Mouse (Mus musculus) small intestine, adult 10 weeks (tissue): ENCODE results near the gene Celsr1. TPM values are rescaled to one million over a fixed set of nuclear protein-coding genes. Genes with fewer than 3 reads are reported as not detected.

Experiments
- polyA plus RNA-seq: library from polyadenylated mRNA; stranded (reverse); fragments of 350-450 nt; fragmentation: Illumina TruSeq; extraction: RNeasy Lipid Tissue Mini Kit (QIAGEN cat#74804); gene quantifications from one replicate; pipeline ENCODE4 v1.2.3, GENCODE M21; 2014; ENCODE audit warnings: low replicate concordance

Gene Celsr1
- polyA plus RNA-seq: 0.11 TPM

DNA sequence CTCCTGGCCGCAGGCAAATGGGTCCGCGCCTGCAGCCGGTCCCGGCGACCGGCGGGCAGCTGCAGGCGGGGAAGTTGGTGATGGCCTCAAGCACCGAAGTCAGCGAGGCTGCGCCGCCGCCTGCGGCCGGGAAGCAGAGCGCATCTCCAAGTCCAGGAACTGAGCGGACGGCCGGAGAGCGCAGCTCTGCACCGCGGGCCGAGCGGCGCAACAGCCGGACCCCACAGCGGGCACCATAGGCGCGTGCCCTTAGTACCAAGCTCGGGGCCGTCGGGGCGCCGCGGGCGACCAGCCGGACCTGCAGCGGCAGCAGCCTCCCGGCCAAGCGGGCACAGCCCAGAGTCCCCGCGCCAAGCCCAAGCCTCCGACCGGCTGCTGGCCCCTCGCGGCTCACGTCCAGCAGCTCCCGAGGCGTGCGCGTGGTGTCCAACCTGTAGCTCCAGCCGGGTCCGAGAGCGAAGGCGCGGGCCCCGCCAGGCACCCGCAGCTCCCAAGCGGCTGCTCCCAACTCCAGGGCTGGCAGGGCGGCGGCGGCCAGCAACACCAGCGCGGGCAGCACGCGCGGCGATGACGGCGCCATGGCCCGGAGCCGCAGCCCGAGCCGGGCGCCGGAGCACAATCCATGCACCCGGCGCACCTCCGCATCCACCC lies at the start of gene Celsr1:
Gene Celsr1, minus strand, starts transcription at position 587 of the 651 bp plus-strand sequence.

DNA sequence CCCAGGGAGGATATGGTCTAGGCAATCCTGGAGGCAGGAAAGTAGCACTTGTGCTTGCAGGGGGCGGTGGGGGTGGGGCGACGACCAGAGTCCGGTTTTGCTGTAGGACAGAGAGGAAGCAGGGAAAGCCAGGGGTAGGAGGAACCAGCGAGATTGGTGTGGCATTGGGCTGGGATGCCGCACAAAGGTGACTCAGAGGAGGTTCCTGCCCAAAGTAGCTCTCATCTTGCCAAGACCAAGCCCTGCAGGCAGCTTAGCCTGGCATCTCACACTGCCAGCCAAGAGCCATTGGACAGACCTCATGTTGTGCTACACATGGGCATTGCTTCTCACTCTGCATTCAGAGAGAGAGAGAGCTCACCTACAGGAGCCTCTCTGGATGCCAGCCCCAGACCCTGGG lies 23.8 kb upstream of the Celsr1 start, which contains the start of gene Gramd4:
Gene Gramd4, plus strand, starts transcription at position 283 of the 400 bp plus-strand sequence.

DNA sequence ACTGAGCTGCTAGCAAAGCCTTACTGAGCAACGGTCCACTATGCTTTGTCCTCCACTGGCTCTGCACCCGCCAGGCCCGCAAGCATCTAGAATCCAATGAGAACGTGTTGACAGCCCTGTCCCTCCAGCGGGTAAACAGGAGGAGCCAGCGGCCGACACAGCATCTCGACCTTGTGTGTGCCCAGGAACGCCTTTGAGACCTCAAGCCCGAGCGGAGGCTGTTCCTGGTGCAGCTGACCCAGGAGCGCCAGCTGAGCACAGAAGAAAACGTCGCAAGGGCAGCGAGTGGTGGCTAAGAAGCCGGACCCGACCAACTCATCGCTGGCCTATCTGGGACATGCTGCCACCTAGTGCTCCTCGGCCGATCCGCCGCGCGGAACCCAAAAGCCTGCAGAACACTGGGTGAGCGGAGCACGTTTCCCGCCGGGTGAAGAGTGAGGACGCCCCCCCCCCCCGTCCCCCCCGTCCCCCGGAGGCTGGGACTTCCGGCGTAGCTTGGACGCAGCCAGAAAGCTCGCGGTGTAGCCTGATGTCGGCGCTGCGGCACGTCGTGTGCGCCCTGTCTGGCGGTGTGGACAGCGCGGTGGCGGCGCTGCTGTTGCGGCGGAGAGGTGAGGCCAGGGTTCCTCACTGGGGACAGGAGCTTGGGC lies 154.6 kb downstream of the Celsr1 start, which contains the start of gene Trmu:
Gene Trmu, plus strand, starts transcription at position 465 of the 650 bp plus-strand sequence.

DNA sequence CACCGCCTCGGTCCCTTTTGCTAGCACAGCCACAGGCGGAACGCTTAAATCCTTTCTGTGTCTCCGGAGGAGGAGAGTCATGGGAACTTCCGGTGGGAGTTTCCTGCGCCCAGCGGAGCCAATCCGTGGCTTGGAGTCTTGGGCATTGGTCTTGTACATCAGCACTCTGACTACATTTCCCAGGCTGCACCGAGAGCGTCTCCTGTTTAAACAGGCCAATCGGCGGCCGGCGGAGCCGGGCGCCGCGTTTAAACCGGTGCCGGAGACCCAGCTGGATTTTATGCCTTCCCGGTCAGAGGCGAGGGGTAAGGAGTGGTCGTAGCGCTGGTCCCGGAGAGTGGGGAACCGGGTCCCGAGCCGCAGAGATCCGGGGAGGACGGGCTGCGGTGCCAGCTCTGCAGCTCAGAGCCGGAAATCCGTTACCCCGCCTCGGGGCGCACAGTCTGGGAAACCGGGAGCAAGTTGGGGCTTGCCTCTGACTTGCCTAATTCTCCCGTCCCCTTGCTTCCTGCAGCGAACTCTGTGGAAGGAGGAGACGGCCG lies 174.0 kb downstream of the Celsr1 start, which contains the start of gene Gtse1:
Gene Gtse1, plus strand, starts transcription at position 256 of the 542 bp plus-strand sequence.

Other genes with a start within 250 kb of the Celsr1 start
- 2.0 TPM for gene Cdpf1, start 222.1 kb downstream of the Celsr1 start, polyA plus RNA-seq
- gene Pkdrej, start 212.0 kb downstream of the Celsr1 start, polyA plus RNA-seq: 0.04 TPM
- 5.5 TPM for gene Ttc38, start 201.5 kb downstream of the Celsr1 start, polyA plus RNA-seq
- not detected for gene Gtse1, start 174.0 kb downstream of the Celsr1 start, polyA plus RNA-seq
- 7.1 TPM for gene Trmu, start 154.5 kb downstream of the Celsr1 start, polyA plus RNA-seq
- 3.4 TPM for gene Gramd4, start 23.9 kb upstream of the Celsr1 start, polyA plus RNA-seq
- gene Cerk, start 152.4 kb upstream of the Celsr1 start, polyA plus RNA-seq: 5.2 TPM
- 2.0 TPM for gene Tbc1d22a, start 180.7 kb upstream of the Celsr1 start, polyA plus RNA-seq